16 mouse cellular contexts compared by ENCODE assay signal in genomic region chr7:6145423-6146188, GRCm38 (mm10). TPM values are rescaled to one million over a fixed set of nuclear protein-coding genes. Genes with fewer than 3 reads are reported as not detected.
DNase-seq lines count a peak whose midpoint lies in the region; ATAC-seq and TF ChIP-seq lines count a peak whose summit lies in the region.
"Had no signal": no experiment of that assay in that cellular context is flagged by ENCODE, and none has a peak within 500 bp of the region (broad histone marks: within the 10 kb centered on the region; RNA-seq: fewer than 3 reads in every experiment).

No protein-coding gene starts in this region.

- peaks cover 6% of the 10 kb centered on the region; the same call in 1 of the 2 replicates for H3K36me3 ChIP-seq in intestine, embryonic 14.5 days (ENCODE audit: control insufficient read depth, insufficient read depth, low read length)
- peaks cover 4% of the 10 kb centered on the region; the same call in 1 of the 2 replicates for H3K36me3 ChIP-seq in intestine, embryonic 15.5 days
- 0 out of 2 replicates have a peak, but pooled peaks cover 2% of the 10 kb centered on the region for H3K36me3 ChIP-seq in midbrain, postnatal 0 days (ENCODE audit: insufficient read depth, low read length)
- H3K36me3 ChIP-seq in midbrain, embryonic 15.5 days (replicated peaks): 0 out of 2 replicates have a peak, but pooled peaks cover 2% of the 10 kb centered on the region

- H3K9me3 ChIP-seq in intestine, embryonic 14.5 days (ENCODE audit: control insufficient read depth, low read length): no peaks in the 10 kb centered on the region
- H3K9me3 ChIP-seq in intestine, embryonic 15.5 days: no peaks in the 10 kb centered on the region
- no peaks in the 10 kb centered on the region for H3K9me3 ChIP-seq in midbrain, postnatal 0 days (ENCODE audit: low read length)
- H3K9me3 ChIP-seq in midbrain, embryonic 15.5 days: no peaks in the 10 kb centered on the region
- H3K9me3 ChIP-seq: G1E; limb, embryonic 13.5 days had no signal

- 0 out of 2 replicates have a peak overlapping the region, but pooled peaks have one; percentile 52 for H3K27ac ChIP-seq in cerebellum, adult 2 months (ENCODE audit: insufficient read depth, low read length)
- peak overlapping the region; percentile 29; the same call in 1 of the 2 replicates for H3K27ac ChIP-seq in intestine, embryonic 14.5 days (ENCODE audit: low read depth)
- no peak overlapping the region for H3K27ac ChIP-seq in intestine, embryonic 15.5 days
- no peak overlapping the region for H3K27ac ChIP-seq in midbrain, postnatal 0 days (ENCODE audit: low read depth, low read length)
- no peak overlapping the region for H3K27ac ChIP-seq in midbrain, embryonic 15.5 days

- no peak for TF ChIP-seq POLR2A in cerebellum, adult 2 months (IDR thresholded peaks at IDR 0.05; ENCODE audit: borderline replicate concordance, insufficient read depth, low read length)

- no peaks in the 10 kb centered on the region for H3K27me3 ChIP-seq in cerebellum, adult 2 months (ENCODE audit: control insufficient read depth, insufficient read depth, low read length)
- H3K27me3 ChIP-seq in intestine, embryonic 14.5 days (replicated peaks; ENCODE audit: control insufficient read depth, insufficient read depth, low read length): no peaks in the 10 kb centered on the region
- no peaks in the 10 kb centered on the region for H3K27me3 ChIP-seq in intestine, embryonic 15.5 days (replicated peaks)
- H3K27me3 ChIP-seq in midbrain, postnatal 0 days (ENCODE audit: insufficient read depth, low read length): no peaks in the 10 kb centered on the region
- no peaks in the 10 kb centered on the region for H3K27me3 ChIP-seq in midbrain, embryonic 15.5 days (replicated peaks)
- H3K27me3 ChIP-seq: limb, embryonic 13.5 days had no signal

- 78% methylated on average over 8 of the region's 8 CpGs for WGBS in cerebellum, adult 2 months
- 87% methylated on average over 8 of the region's 8 CpGs for WGBS in intestine, embryonic 14.5 days
- 85% methylated on average over 8 of the region's 8 CpGs for WGBS in intestine, embryonic 15.5 days
- WGBS in midbrain, postnatal 0 days: 84% methylated on average over 8 of the region's 8 CpGs
- 89% methylated on average over 8 of the region's 8 CpGs for WGBS in midbrain, embryonic 15.5 days

- H3K4me2 ChIP-seq in intestine, embryonic 14.5 days (ENCODE audit: low read length): no peak overlapping the region
- no peak overlapping the region for H3K4me2 ChIP-seq in intestine, embryonic 15.5 days (replicated peaks)
- H3K4me2 ChIP-seq in midbrain, postnatal 0 days (ENCODE audit: low read depth, low read length, poor library complexity, severe bottlenecking): no peak overlapping the region
- H3K4me2 ChIP-seq in midbrain, embryonic 15.5 days: no peak overlapping the region
- H3K4me2 ChIP-seq: limb, embryonic 13.5 days had no signal

- ATAC-seq in intestine, embryonic 14.5 days (replicated peaks; ENCODE audit: low FRiP score, low TSS enrichment, low read depth): peak; percentile 17; the same call in 1 of the 2 replicates
- ATAC-seq in intestine, embryonic 15.5 days: no peak
- no peak for ATAC-seq in midbrain, postnatal 0 days (ENCODE audit: low FRiP score)
- ATAC-seq in midbrain, embryonic 15.5 days (replicated peaks): no peak
- ATAC-seq in megakaryocyte progenitor cell, adult 5-6 weeks (replicated peaks; ENCODE audit: poor library complexity): no peak
- ATAC-seq: midbrain, embryonic 16.5 days had no signal

- DNase-seq in cerebellum, adult 2 months: no peak
- no peak for DNase-seq in cerebellum, adult 11-12 months
- no peak for DNase-seq in intestine, embryonic 14.5 days (ENCODE audit: low spot score)
- DNase-seq in midbrain, postnatal 0 days (ENCODE audit: low spot score): peak; percentile 17
- DNase-seq in yolk sac, embryonic 10.5 days (ENCODE audit: low spot score): no peak
- DNase-seq: adrenal gland, postnatal 25 days; cerebellum, postnatal 14 days; gastrocnemius, postnatal 14 days; spleen, adult 18-20 months; thymus, postnatal 4 days had no signal

- no peak overlapping the region for H3K4me3 ChIP-seq in cerebellum, adult 2 months (replicated peaks; ENCODE audit: insufficient read depth, low read depth, low read length)
- H3K4me3 ChIP-seq in intestine, embryonic 14.5 days (ENCODE audit: low read depth, low read length): no peak overlapping the region
- H3K4me3 ChIP-seq in intestine, embryonic 15.5 days (replicated peaks): no peak overlapping the region
- H3K4me3 ChIP-seq in midbrain, postnatal 0 days (ENCODE audit: low read depth, low read length): no peak overlapping the region
- no peak overlapping the region for H3K4me3 ChIP-seq in midbrain, embryonic 15.5 days
- H3K4me3 ChIP-seq: limb, embryonic 13.5 days had no signal

- H3K9ac ChIP-seq in intestine, embryonic 14.5 days (ENCODE audit: low read length): no peak overlapping the region
- H3K9ac ChIP-seq in intestine, embryonic 15.5 days: no peak overlapping the region
- H3K9ac ChIP-seq in midbrain, postnatal 0 days (replicated peaks; ENCODE audit: low read length, poor library complexity, severe bottlenecking): no peak overlapping the region
- H3K9ac ChIP-seq in midbrain, embryonic 15.5 days: no peak overlapping the region
- H3K9ac ChIP-seq: limb, embryonic 13.5 days had no signal

- H3K4me1 ChIP-seq in cerebellum, adult 2 months (ENCODE audit: control insufficient read depth, insufficient read depth, low read length): peaks cover 31% of the 10 kb centered on the region
- peaks cover 2% of the 10 kb centered on the region; the same call in 1 of the 2 replicates for H3K4me1 ChIP-seq in intestine, embryonic 14.5 days (replicated peaks; ENCODE audit: control insufficient read depth, insufficient read depth, low read length)
- peaks cover 26% of the 10 kb centered on the region for H3K4me1 ChIP-seq in intestine, embryonic 15.5 days (replicated peaks)
- H3K4me1 ChIP-seq in midbrain, postnatal 0 days (ENCODE audit: insufficient read depth, low read length): no peaks in the 10 kb centered on the region
- H3K4me1 ChIP-seq in midbrain, embryonic 15.5 days: peaks cover 8% of the 10 kb centered on the region; the same call in 1 of the 2 replicates

- TF ChIP-seq CTCF in cerebellum, adult 2 months (IDR thresholded peaks at IDR 0.05; ENCODE audit: borderline replicate concordance, insufficient read depth, low read depth, low read length): no peak
- TF ChIP-seq CTCF in midbrain, postnatal 0 days (IDR thresholded peaks at IDR 0.05): no peak

RNA-seq across cellular contexts. Expression of gene Zfp787, which starts 10.2 kb away (rescaled TPM):
- polyA plus RNA-seq in cerebellum, adult 2 months (2012; rRNA removed): 45.2 and 45.9 TPM in 2 replicates
- 14.2 and 14.6 TPM in 2 replicates for polyA plus RNA-seq in intestine, embryonic 14.5 days (2014; fragmentation: Nextera tagmentation; extraction: Ambion mirVana)
- 27.4 and 29.8 TPM in 2 replicates for polyA plus RNA-seq in intestine, embryonic 15.5 days (2015; fragmentation: Nextera tagmentation; extraction: Ambion mirVana)
- total RNA-seq in midbrain, postnatal 0 days (2014; rRNA removed): 65.8 and 66.7 TPM in 2 replicates
- 53.8 and 61.5 TPM in 2 replicates for polyA plus RNA-seq in midbrain, postnatal 0 days (2015; fragmentation: Nextera tagmentation; extraction: Ambion mirVana)
- 26.3 and 28.1 TPM in 2 replicates for polyA plus RNA-seq in midbrain, embryonic 15.5 days (2015; fragmentation: Nextera tagmentation; extraction: Ambion mirVana)
- total RNA-seq in megakaryocyte progenitor cell, adult 5-6 weeks (2015): 14.3 and 17.8 TPM in 2 replicates
- total RNA-seq in megakaryocyte progenitor cell, adult 5-6 weeks (2017): 20.4 and 24.8 TPM in 2 replicates

RNA-seq across cellular contexts. Expression of gene Zfp444, which starts 26.4 kb away (rescaled TPM):
- polyA plus RNA-seq in cerebellum, adult 2 months (2012; rRNA removed): 52.0 and 52.2 TPM in 2 replicates
- polyA plus RNA-seq in intestine, embryonic 14.5 days (2014; fragmentation: Nextera tagmentation; extraction: Ambion mirVana): 49.9 and 54.0 TPM in 2 replicates
- 43.2 and 43.4 TPM in 2 replicates for polyA plus RNA-seq in intestine, embryonic 15.5 days (2015; fragmentation: Nextera tagmentation; extraction: Ambion mirVana)
- total RNA-seq in midbrain, postnatal 0 days (2014; rRNA removed): 86.4 and 92.4 TPM in 2 replicates
- 78.6 and 85.2 TPM in 2 replicates for polyA plus RNA-seq in midbrain, postnatal 0 days (2015; fragmentation: Nextera tagmentation; extraction: Ambion mirVana)
- polyA plus RNA-seq in midbrain, embryonic 15.5 days (2015; fragmentation: Nextera tagmentation; extraction: Ambion mirVana): 102 TPM in 2 replicates
- 4.1 and 6.2 TPM in 2 replicates for total RNA-seq in megakaryocyte progenitor cell, adult 5-6 weeks (2015)
- 16.4 and 20.9 TPM in 2 replicates for total RNA-seq in megakaryocyte progenitor cell, adult 5-6 weeks (2017)

RNA-seq across cellular contexts. Expression of gene Galp, which starts 51.3 kb away (rescaled TPM):
- polyA plus RNA-seq in cerebellum, adult 2 months (2012; rRNA removed): not detected in 2 replicates
- not detected in 2 replicates for polyA plus RNA-seq in intestine, embryonic 14.5 days (2014; fragmentation: Nextera tagmentation; extraction: Ambion mirVana)
- polyA plus RNA-seq in intestine, embryonic 15.5 days (2015; fragmentation: Nextera tagmentation; extraction: Ambion mirVana): not detected in 2 replicates
- not detected in 2 replicates for total RNA-seq in midbrain, postnatal 0 days (2014; rRNA removed)
- polyA plus RNA-seq in midbrain, postnatal 0 days (2015; fragmentation: Nextera tagmentation; extraction: Ambion mirVana): not detected in 2 replicates
- polyA plus RNA-seq in midbrain, embryonic 15.5 days (2015; fragmentation: Nextera tagmentation; extraction: Ambion mirVana): not detected in 2 replicates
- total RNA-seq in megakaryocyte progenitor cell, adult 5-6 weeks (2015): not detected in 2 replicates
- not detected in 2 replicates for total RNA-seq in megakaryocyte progenitor cell, adult 5-6 weeks (2017)
- total RNA-seq: adrenal gland, postnatal 25 days; G1E; gastrocnemius, postnatal 14 days had no signal
- polyA plus RNA-seq: G1E; limb, embryonic 13.5 days; midbrain, embryonic 16.5 days had no signal

Comparison
In these comparisons a context has a peak if more than half of its experiments do, and no peak if none do; other contexts are left out.
1. H3K27ac ChIP-seq: peak in cerebellum, adult 2 months (single experiment) and intestine, embryonic 14.5 days (single experiment); none in intestine, embryonic 15.5 days (single experiment), midbrain, postnatal 0 days (single experiment) and midbrain, embryonic 15.5 days (single experiment).